ENCODE assay signal across 9 mouse cellular contexts in the genomic region with DNA sequence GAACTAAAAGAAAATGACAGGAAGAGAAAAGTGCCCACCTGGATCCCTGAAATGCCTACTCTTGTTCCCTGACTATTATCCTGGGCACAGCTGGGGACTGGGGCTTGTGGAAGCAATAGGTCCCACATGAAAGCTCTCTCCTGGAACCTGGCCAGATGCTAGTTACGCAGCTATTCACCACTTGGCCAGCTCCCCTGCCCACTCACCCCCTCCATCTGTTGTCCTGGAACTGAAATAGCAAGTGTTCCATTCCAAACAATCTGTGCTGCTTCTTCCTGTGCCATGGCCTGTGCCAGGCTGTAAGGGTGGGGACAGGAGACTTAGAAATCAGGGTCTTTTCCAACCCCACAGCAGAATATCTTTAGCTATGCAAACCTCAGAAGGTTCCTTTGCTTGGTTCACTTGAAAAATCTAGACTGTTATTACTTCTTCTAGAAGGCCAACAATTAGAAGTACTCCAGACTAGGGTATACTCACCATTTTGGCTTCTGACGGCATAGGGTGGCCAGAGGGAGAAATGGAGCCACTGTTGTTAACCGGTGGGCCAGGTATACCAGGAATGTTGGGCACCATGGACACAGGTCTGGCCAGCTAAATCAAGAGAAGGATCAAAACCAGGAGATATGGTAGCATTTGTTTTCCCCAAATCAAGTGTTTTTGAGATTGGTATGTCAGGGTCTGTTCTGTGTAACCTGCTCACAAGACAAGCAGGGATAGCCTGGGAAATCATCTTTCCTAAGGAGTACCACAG. TPM values are rescaled to one million over a fixed set of nuclear protein-coding genes. Genes with fewer than 3 reads are reported as not detected.
DNase-seq lines count a peak whose midpoint lies in the region; ATAC-seq lines count a peak whose summit lies in the region.
"Had no signal": no experiment of that assay in that cellular context is flagged by ENCODE, and none has a peak within 500 bp of the region (broad histone marks: within the 10 kb centered on the region; RNA-seq: fewer than 3 reads in every experiment).

No protein-coding gene starts in this region.

- peaks cover 12% of the 10 kb centered on the region for H3K4me1 ChIP-seq in heart, embryonic 16.5 days (ENCODE audit: control insufficient read depth, insufficient read depth, low read length)
- H3K4me1 ChIP-seq: neural tube, embryonic 12.5 days had no signal

- H3K9ac ChIP-seq in heart, embryonic 16.5 days (ENCODE audit: low read length) = no peak overlapping the region
- H3K9ac ChIP-seq: neural tube, embryonic 12.5 days had no signal

- H3K36me3 ChIP-seq in heart, embryonic 16.5 days (ENCODE audit: control insufficient read depth, insufficient read depth) = peaks cover 29% of the 10 kb centered on the region

- WGBS in heart, embryonic 16.5 days = 64% methylated on average over 3 of the region's 3 CpGs

- H3K9me3 ChIP-seq in heart, embryonic 16.5 days (replicated peaks; ENCODE audit: control insufficient read depth, low read length) = 0 out of 2 replicates have a peak, but pooled peaks cover 2% of the 10 kb centered on the region
- H3K9me3 ChIP-seq: neural tube, embryonic 12.5 days had no signal

- no peak overlapping the region for H3K4me2 ChIP-seq in heart, embryonic 16.5 days (ENCODE audit: low read depth, low read length)
- H3K4me2 ChIP-seq: neural tube, embryonic 12.5 days had no signal

- no peaks in the 10 kb centered on the region for H3K27me3 ChIP-seq in heart, embryonic 16.5 days (ENCODE audit: control insufficient read depth, insufficient read depth, low read length)
- H3K27me3 ChIP-seq: neural tube, embryonic 12.5 days had no signal

- peak overlapping the region; percentile 81 for H3K27ac ChIP-seq in heart, embryonic 16.5 days (ENCODE audit: low read length)
- H3K27ac ChIP-seq: neural tube, embryonic 12.5 days had no signal

- peak; percentile 82 for ATAC-seq in heart, embryonic 16.5 days (replicated peaks; ENCODE audit: extremely low read depth, insufficient read depth, low FRiP score)

- H3K4me3 ChIP-seq in heart, embryonic 16.5 days (ENCODE audit: low read length) = no peak overlapping the region
- H3K4me3 ChIP-seq: neural tube, embryonic 12.5 days had no signal

- DNase-seq in ovary, adult 18-20 months (ENCODE audit: low spot score) = peak; percentile 26
- DNase-seq in ovary, postnatal 10 days (ENCODE audit: low spot score) = no peak
- DNase-seq in cerebellum, postnatal 36 days = peak; percentile 94 to 99
- peak; percentile 90 to 92 for DNase-seq in left cerebral cortex, adult 18-20 months (ENCODE audit: low spot score in 2 of 2)
- peak; percentile 92 for DNase-seq in right cerebral cortex, adult 18-20 months
- DNase-seq in thymus, postnatal 0 days (ENCODE audit: low spot score) = no peak
- no peak for DNase-seq in thymus, postnatal 14 days

RNA-seq across cellular contexts. Expression of gene Npff, which starts 22.1 kb away (rescaled TPM):
- 2.1 and 2.6 TPM in 2 replicates for polyA plus RNA-seq in heart, embryonic 16.5 days (2015; fragmentation: Nextera tagmentation; extraction: Ambion mirVana)
- total RNA-seq in left cerebral cortex, adult 18-20 months (2021) = 1 to 10 TPM; 2.3 to 3.8 TPM
- 2.1 and 3.9 TPM in 2 replicates for polyA plus RNA-seq in thymus, postnatal 0 days (2015; fragmentation: Nextera tagmentation; extraction: Ambion mirVana)

RNA-seq across cellular contexts. Expression of gene Tarbp2, which starts 28.9 kb away (rescaled TPM):
- 88.1 and 95.1 TPM in 2 replicates for polyA plus RNA-seq in heart, embryonic 16.5 days (2015; fragmentation: Nextera tagmentation; extraction: Ambion mirVana)
- 10 to 100 TPM; 28.8 to 30.3 TPM for total RNA-seq in left cerebral cortex, adult 18-20 months (2021)
- 65.5 and 66.3 TPM in 2 replicates for polyA plus RNA-seq in thymus, postnatal 0 days (2015; fragmentation: Nextera tagmentation; extraction: Ambion mirVana)

RNA-seq across cellular contexts. Expression of gene Map3k12, which starts 30.0 kb away (rescaled TPM):
- polyA plus RNA-seq in heart, embryonic 16.5 days (2015; fragmentation: Nextera tagmentation; extraction: Ambion mirVana) = 10.3 and 11.3 TPM in 2 replicates
- 10 to 100 TPM; 94.3 to 97.3 TPM for total RNA-seq in left cerebral cortex, adult 18-20 months (2021)
- 4.1 and 4.2 TPM in 2 replicates for polyA plus RNA-seq in thymus, postnatal 0 days (2015; fragmentation: Nextera tagmentation; extraction: Ambion mirVana)

RNA-seq across cellular contexts. Expression of gene Gm10337, which starts 43.3 kb away (rescaled TPM):
- polyA plus RNA-seq in heart, embryonic 16.5 days (2015; fragmentation: Nextera tagmentation; extraction: Ambion mirVana) = 4.1 TPM in 1 of 2 replicates, not detected in the other
- total RNA-seq in left cerebral cortex, adult 18-20 months (2021) = not detected
- polyA plus RNA-seq in thymus, postnatal 0 days (2015; fragmentation: Nextera tagmentation; extraction: Ambion mirVana) = 2.0 TPM in 1 of 2 replicates, not detected in the other
- polyA plus RNA-seq: neural tube, embryonic 12.5 days had no signal

Comparison
In these comparisons a context has a peak if more than half of its experiments do, and no peak if none do; other contexts are left out.
1. DNase-seq: peak in ovary, adult 18-20 months (single experiment), cerebellum, postnatal 36 days (2 of 2), left cerebral cortex, adult 18-20 months (2 of 2) and right cerebral cortex, adult 18-20 months (single experiment); none in ovary, postnatal 10 days (single experiment), thymus, postnatal 0 days (single experiment) and thymus, postnatal 14 days (single experiment).